Mouse (Mus musculus): ENCODE results near the gene Atp5k.

The Atp5k gene

DNA sequence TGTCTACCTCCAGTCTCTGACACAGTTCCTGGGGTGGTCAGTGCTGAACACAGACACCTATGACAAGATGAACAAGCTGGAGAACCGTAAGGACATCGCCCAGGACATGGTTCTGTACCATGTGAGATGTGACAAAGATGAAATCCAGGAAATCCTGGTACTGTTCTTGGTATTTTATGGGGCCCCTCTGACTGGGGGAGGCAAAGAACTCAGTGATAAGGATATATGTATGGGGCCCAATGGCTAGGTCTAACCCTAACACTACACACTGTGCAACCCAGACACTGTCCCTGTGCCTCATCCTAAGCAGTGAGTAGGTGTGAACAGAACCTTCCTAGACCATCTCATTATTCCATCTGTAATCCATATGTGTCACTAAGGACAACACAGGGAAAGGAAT, 10.8 kb downstream of the Atp5k start:
- no peak for DNase-seq

DNA sequence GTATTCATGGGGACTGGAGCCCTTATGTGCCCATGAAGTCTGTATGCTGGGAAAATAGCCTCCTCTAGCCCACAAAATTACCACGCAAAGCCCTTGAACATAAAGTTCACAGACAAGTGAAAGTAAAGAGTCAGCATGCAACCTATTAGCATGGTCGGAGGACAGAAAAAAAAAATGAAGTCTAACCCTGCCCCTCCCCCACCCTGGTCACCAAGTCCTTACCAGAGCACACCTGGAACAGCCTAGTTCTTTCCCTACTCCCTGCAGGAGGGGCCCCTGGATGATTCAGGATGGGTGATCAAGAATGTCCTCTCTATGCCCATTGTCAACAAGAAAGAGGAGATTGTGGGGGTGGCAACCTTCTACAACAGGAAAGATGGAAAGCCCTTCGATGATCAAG, 11.5 kb downstream of the Atp5k start:
- DNase-seq, result no peak

DNA sequence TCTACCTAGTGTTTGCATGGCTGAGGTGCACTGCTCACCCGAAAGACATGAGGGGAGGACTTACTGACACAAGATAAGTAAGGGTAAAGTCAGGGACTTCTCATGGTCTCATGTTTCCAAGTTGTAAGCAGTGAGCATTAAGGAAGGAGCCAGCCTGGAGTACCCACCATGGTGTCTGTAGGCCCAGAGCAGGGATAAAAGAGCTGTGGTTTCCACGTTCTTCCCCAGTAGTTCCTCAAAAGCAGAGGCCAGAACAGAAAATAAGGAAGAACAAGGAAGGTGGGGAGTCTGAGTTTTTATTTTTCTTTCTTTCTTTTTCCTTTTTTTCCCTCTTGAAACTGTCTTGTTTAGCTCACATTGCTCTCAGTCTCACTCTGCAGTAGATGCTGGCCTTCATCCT, 19.5 kb downstream of the Atp5k start:
- no peak for DNase-seq

DNA sequence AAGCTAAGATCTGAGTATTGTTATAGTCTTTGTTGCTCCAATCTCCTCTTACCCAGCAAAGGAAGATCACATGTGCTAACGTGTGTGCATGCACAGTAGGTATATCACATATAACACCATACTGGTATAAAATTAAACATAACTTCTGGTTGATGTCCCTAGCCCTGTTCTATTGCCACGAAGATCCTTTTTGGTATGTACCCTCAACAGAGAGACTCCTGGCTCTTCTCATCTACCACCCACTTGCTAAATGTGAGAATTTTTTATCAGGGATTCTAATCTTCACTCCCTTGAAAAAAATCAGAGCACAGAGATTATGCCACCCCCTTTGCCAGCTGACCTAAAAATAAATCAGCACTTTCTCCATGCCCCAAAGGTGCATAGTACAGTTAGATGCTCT, 27.3 kb downstream of the Atp5k start:
- no peak for DNase-seq

DNA sequence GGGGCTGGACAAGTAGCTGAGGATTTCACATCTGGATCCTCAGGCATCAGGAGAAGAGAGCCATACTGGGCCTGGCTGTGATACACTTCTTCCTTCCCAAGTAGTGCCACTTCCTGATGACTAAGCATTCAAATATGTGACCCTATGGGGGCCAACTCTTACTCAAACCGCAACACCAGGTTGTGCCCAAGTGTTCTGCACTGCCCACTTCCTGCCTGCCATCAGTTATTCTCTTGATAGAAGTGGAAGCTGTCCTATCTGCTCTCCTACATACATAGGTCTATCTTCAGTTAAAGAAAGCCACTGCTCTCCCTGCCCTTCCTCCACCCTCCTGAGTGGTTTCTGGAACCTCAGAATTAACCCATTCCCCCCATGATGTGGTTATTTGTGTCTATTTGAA, 28.8 kb downstream of the Atp5k start:
- no peak for DNase-seq

DNA sequence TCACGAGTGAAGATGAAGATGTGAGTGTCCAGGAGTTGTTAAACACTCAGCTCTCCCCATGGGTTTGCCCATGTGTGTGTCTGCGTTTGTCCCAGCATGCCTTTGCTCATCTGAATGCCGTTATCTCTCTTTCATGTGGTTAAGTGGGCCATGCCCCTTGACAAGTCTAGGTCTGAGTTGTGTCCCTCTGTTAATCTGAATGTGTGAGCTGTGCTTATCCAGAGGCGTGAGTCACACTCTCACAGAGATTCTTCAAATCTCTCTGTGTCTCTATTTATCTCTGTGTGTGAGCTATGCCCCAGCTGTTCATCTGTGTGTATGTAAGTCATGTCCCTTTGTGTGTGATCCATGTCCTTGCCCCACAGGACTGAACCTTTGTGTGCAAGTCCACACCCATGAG, 30.8 kb downstream of the Atp5k start:
- no peak for DNase-seq

DNA sequence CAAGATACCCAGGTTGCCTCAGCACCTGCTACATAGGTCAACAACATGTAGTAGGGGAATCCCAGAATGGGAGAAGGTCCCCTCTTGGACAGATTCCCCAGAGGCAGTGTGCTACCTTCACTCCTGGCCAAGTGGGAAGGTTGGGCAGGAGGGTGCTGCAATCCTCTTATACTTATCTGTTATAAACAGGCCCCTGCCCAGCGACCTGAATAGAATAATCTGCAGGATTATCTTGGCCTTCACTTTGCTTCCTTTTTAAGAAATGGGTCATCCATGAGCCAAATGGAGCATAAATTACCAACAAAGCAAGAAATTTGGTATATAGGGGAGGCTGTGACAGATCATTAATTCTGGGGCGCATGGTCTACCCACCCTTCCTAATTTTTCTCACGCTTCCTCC, 44.5 kb downstream of the Atp5k start:
- DNase-seq, result no peak

DNA sequence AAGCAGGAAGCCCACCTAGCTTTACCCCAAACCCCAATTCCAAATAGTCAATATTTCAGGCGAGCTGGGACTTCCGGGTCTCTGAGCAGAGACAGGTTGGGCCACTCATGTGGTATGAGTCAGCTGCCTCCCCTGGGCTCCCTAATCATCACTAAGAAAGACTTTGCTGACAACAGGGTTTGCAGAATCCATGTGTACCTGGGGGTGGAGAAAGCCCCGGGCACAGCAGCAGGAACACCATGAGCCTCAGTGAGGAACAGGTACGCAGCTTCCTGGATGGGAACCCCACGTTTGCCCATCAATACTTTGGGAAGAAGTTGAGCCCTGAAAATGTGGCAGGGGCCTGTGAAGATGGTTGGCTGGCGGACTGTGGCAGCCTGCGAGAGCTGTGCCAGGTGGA, 46.0 kb downstream of the Atp5k start, which contains the start of gene Pde6b:
TSS of gene Pde6b (plus strand) at position 191 of the 400 bp plus-strand sequence.
- no peak for DNase-seq

DNA sequence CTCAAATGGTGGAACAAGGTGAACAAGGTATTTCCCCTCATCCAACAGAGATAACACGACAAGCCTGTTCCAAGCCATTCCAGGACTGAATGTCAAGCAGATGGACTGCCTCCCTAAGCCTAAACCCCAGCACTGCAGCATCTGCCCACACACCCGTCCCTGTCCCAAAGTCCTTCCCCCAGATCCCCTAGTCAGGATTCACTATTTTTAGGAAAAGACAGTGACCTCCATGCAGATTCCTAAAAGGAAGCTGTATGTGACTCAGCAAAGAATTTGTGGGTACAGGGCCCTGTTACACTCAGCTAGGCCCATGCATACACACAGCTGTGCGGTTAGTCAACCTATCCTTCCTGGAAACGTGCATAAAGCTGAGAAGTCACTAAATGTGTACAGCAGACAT, 47.8 kb downstream of the Atp5k start:
- no peak for DNase-seq

DNA sequence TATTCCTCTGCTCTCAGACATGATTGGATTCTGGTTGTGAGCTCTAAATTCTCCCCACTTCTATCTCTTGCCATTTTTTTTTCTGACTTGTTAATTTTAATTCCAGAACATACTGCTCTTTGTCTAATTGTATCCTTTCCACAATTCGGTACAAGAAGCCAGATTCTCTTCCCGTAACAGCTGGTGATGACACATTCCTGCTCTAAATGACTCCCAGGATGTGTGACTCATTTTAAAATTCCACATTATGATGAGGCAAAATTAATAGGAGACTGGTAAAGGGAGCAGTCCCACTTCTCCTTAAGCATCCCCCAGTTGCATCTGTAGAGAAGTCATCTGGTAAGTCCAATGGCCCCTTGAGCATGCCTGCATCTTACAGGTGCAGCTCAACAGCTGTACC, 48.6 kb downstream of the Atp5k start:
- DNase-seq, result no peak

All from thymus, adult 18-20 months (tissue).